Mouse (Mus musculus) embryonic facial prominence, embryonic 10.5 days (tissue): ENCODE data around the gene Trim11. TPM values are rescaled to one million over a fixed set of nuclear protein-coding genes. Genes with fewer than 3 reads are reported as not detected.
A peak's percentile ranks its signal among the peaks of the same experiment; 100 is the strongest.

ENCODE experiments used
- DNase-seq: peaks from one replicate; pipeline ENCODE4 v3.0.0-alpha.2; 2017; ENCODE audit warnings: low spot score
- H3K27ac ChIP-seq: fragments of 300-500 bp; sonication (generic); replicated peaks from 2 replicates; pipeline ENCODE4 v1.5.1; 2016; ENCODE audit warnings: mild to moderate bottlenecking
- H3K27me3 ChIP-seq: fragments of 300-500 bp; sonication (generic); replicated peaks from 2 replicates; pipeline ENCODE4 v1.6.1; 2016; ENCODE audit warnings: low read depth, mild to moderate bottlenecking; ENCODE audit not compliant: poor library complexity, severe bottlenecking
- H3K36me3 ChIP-seq: fragments of 300-500 bp; sonication (generic); replicated peaks from 2 replicates; pipeline ENCODE4 v1.6.1; 2016; ENCODE audit warnings: mild to moderate bottlenecking, moderate library complexity
- H3K4me1 ChIP-seq: fragments of 300-500 bp; sonication (generic); 2 replicates; pipeline ENCODE4 v1.6.1; 2016
- H3K4me3 ChIP-seq: fragments of 300-500 bp; sonication (generic); 2 replicates; pipeline ENCODE4 v1.5.1; 2016; ENCODE audit warnings: mild to moderate bottlenecking, moderate library complexity
- H3K9me3 ChIP-seq: fragments of 300-500 bp; sonication (generic); 2 replicates; pipeline ENCODE4 v1.6.1; 2016; ENCODE audit warnings: mild to moderate bottlenecking
- WGBS: fragments of 180-500 bp; shearing (Covaris S2); methylation state at CpG from one replicate; pipeline ENCODE4 v1.1.7; 2016; 5-methylcytosine and 5-hydroxymethylcytosine counted together
- polyA plus RNA-seq: library from polyadenylated mRNA; unstranded; fragments of >200 nt; fragmentation: Nextera tagmentation; extraction: Ambion mirVana; gene quantifications from 2 replicates; pipeline ENCODE4 v1.2.1, GENCODE M21; 2016

Trim11 gene
- 19.0 and 19.1 TPM in 2 replicates for polyA plus RNA-seq

DNA sequence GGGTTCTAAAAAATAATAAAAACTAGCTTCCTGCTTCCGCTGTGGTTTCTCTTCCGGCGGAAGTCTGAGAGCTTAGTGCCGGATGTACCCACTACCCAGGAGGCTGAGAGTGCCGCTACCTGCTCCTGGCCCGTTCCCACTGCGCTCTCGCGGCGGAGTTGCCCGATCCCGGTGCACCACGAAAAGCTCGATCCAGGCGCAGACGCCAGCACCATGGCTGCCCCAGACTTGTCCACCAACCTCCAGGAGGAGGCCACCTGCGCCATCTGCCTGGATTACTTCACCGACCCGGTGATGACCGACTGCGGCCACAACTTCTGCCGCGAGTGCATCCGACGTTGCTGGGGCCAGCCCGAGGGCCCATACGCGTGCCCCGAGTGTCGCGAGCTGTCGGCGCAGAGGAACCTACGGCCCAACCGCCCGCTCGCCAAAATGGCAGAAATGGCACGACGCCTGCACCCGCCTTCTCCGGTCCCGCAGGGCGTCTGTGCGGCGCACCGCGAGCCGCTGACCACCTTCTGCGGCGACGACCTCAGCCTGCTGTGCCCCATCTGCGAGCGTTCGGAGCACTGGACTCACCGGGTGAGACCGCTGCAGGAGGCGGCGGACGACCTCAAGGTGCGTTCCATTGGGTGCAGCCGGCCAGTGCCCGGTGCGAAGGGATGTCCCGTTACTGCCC is at the start of gene Trim11:
TSS of gene Trim11 (plus strand) at position 67 of the 679 bp plus-strand sequence.
- no peaks in the 10 kb centered on the region for H3K27me3 ChIP-seq
- no peaks in the 10 kb centered on the region for H3K9me3 ChIP-seq
- H3K27ac ChIP-seq, result peak within 1 kb of the TSS; percentile 86
- under 1% methylated on average over 64 of the region's 64 CpGs for WGBS
- H3K4me3 ChIP-seq, result peak within 1 kb of the TSS; percentile 93
- peak; percentile 83 for DNase-seq
- H3K4me1 ChIP-seq, result peaks cover 48% of the 10 kb centered on the region
- peaks cover 42% of the 10 kb centered on the region for H3K36me3 ChIP-seq

DNA sequence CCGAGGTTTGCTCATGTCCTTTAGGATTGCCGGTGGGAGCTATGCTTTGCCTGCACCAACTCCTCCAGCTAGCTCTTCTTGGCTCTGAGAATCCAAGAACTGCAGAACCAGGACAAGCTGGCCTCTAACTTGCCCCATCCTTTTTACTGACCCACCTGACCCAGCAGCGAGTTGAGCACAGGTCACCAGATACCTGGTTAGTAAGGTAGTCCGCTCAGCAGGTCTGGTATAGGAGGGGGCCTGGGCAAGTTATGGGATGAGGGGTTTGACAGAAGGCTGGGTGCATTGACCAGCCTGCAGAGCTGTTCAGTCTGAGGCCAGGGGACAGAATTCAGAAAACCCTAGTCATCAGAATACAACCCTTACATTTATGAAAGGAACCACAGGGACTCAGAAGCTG is 48.8 kb upstream of the Trim11 start:
- DNase-seq, result no peak
- Histone ChIP-seq H3K36me3 (peaks cover 32% of the 10 kb centered on the region), H3K27ac (no peak overlapping the region), H3K27me3 (no peaks in the 10 kb centered on the region), H3K9me3 (no peaks in the 10 kb centered on the region), H3K4me1 (peaks cover 11% of the 10 kb centered on the region), H3K4me3 (no peak overlapping the region)
- 75% methylated on average over 4 of the region's 4 CpGs for WGBS

DNA sequence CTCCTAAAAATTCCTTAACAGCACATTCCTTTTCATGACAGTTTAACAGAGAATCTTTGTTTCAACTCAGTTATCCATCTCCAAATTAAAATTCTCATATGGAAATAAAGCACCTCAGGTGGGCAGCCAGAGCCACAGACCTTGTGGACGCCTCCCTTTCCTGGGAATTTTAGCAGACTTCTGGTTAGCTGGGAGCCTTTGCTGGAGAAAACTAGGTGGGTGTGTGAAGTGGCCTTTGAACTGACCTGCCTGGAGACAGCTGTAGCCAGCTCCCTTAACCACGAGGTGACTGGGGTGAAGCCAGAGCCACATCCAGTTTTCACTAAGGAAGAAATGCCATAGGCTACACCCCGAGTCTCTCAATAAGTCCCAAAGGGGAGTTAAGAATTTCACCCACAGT is 48.3 kb upstream of the Trim11 start:
- Histone ChIP-seq H3K27ac (no peak overlapping the region), H3K27me3 (no peaks in the 10 kb centered on the region), H3K4me3 (no peak overlapping the region), H3K4me1 (peaks cover 11% of the 10 kb centered on the region), H3K9me3 (no peaks in the 10 kb centered on the region), H3K36me3 (peaks cover 38% of the 10 kb centered on the region)
- DNase-seq, result no peak
- 60% methylated on average over 3 of the region's 3 CpGs for WGBS

DNA sequence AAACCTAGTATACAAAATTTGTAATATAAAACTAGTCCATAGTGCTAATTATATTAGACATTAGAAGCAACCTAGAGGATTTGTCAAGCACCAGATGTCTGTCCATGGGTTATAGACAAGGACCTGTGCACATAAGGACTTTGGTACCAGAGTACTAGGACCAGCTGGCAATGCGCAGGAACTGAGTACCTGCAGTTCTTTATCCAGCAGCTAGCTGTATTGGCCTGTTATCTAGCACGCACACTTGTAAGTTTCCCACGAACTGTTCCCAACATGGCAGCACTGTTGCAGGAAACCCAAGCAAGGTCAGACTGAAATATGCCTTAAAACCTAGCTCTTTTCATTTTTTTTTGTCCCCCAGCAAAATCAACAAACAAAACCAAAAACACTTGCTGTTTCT is 47.6 kb upstream of the Trim11 start:
- Histone ChIP-seq H3K9me3 (no peaks in the 10 kb centered on the region), H3K27me3 (no peaks in the 10 kb centered on the region), H3K27ac (no peak overlapping the region), H3K4me1 (peaks cover 11% of the 10 kb centered on the region), H3K4me3 (no peak overlapping the region), H3K36me3 (peaks cover 44% of the 10 kb centered on the region)
- WGBS, result 95% methylated on average over 3 of the region's 3 CpGs
- DNase-seq, result no peak

DNA sequence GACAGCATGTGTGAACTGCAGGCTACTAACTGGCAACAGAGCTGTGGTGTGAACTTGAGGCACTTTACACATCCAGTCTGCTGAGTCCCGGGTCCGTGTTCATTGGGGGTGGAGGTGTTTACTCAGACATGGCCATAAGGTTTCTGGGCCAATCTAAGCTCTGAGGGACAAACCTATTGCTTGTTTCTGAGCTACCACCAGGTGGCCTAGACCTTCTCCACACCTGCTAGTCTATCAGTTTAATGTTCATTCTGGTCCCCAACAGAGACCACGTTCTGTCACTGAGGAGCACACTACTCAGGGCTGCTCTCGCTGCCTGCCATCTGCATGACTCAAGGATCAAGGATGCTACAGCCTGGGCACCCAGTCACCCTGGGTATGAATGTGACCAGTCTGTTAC is 46.3 kb upstream of the Trim11 start:
- H3K4me1 ChIP-seq, result peaks cover 11% of the 10 kb centered on the region
- no peak overlapping the region for H3K4me3 ChIP-seq
- no peaks in the 10 kb centered on the region for H3K27me3 ChIP-seq
- H3K27ac ChIP-seq, result no peak overlapping the region
- H3K36me3 ChIP-seq, result peaks cover 57% of the 10 kb centered on the region
- DNase-seq, result no peak
- WGBS, result 84% methylated on average over 4 of the region's 4 CpGs
- H3K9me3 ChIP-seq, result no peaks in the 10 kb centered on the region

DNA sequence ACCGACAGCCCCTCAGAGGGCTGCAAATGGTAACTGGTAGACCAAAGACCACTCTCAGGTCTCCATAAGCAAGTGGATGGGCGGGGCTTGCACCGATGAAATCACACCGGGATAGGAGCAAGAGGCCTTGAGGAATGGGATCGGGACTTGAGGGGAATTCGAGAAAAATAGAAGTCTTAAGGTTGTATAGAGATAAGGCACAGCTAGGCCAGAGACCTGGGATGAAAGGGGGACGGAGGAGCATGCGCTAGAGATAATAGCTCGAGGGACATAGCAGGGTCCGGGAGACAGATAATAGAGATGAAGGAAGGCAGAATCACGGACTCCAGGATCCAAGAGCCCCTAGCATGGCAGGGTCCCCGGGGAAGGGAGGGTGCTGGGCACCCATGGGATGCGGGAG is 40.0 kb upstream of the Trim11 start:
- DNase-seq, result peak; percentile 46
- peak overlapping the region; percentile 96 for H3K27ac ChIP-seq
- peaks cover 42% of the 10 kb centered on the region for H3K36me3 ChIP-seq
- WGBS, result 2% methylated on average over 13 of the region's 13 CpGs
- H3K4me1 ChIP-seq, result peaks cover 22% of the 10 kb centered on the region
- H3K4me3 ChIP-seq, result peak overlapping the region; percentile 97
- H3K27me3 ChIP-seq, result no peaks in the 10 kb centered on the region
- H3K9me3 ChIP-seq, result no peaks in the 10 kb centered on the region

DNA sequence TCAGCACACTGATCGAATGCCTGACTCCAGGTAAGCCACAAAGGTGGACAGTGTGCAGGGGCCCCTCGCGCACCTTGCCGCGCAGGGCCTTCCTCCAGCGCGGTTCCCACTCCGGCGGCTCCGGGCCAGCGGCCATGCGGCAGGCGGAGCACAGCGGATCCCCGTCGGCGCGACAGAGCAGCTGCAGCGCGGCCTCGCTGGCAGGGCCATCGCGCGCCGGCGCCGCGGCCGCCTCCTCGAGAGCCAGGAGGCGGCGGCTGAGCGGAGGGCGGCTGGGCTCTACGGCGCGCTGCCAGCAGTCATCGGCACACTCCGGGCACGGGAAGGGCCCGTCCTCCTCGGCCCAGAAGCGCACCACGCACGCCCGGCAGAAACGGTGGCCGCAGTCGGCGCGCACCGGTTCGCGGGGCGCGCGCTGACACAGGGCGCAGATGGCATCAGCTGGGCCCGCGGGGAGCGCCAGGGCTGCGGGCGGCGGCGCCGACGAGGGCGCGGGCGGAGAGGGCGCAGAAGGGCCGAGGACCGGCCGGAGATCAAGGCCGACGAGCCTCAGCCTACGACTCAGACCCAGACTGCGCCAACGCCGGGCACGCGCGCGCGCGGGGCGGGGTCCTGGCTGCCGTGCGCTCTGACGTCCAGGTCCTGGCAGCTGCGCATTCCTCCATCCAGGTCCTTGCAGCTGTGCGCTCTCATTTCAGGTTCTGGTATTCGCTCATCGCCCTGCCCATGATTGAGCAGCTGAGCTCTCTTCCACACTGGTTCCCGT is 39.4 kb upstream of the Trim11 start, which contains the start of gene Rnf187:
TSS of gene Rnf187 (minus strand) at position 595 of the 766 bp plus-strand sequence.
- H3K9me3 ChIP-seq, result no peaks in the 10 kb centered on the region
- H3K4me3 ChIP-seq, result peak within 1 kb of the TSS; percentile 97
- WGBS, result under 1% methylated on average over 95 of the region's 95 CpGs
- peak; percentile 94 for DNase-seq
- peaks cover 36% of the 10 kb centered on the region for H3K36me3 ChIP-seq
- 0 out of 2 replicates have a peak, but pooled peaks cover 3% of the 10 kb centered on the region for H3K27me3 ChIP-seq
- H3K27ac ChIP-seq, result peak within 1 kb of the TSS; percentile 96
- peaks cover 22% of the 10 kb centered on the region for H3K4me1 ChIP-seq

DNA sequence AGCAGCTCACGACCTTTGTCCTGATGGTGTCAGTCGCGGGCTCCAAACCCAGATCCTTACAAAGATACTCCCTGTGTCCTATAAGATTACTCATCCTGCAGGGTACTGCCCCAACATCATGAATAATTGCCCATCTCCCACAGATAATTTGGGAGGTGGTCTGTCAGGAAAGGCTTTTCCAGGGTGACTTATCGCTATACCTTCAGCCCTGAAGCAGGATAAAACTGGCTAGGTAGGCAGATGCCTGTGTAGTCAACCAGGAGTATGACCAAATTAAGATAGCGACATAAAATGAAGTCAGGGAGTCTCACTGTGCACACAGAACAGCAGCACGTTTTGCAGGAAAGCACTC is 38.8 kb upstream of the Trim11 start:
- Histone ChIP-seq H3K27ac (peak overlapping the region; percentile 96), H3K4me3 (peak overlapping the region; percentile 97), H3K27me3 (0 out of 2 replicates have a peak, but pooled peaks cover 8% of the 10 kb centered on the region), H3K9me3 (no peaks in the 10 kb centered on the region), H3K4me1 (peaks cover 22% of the 10 kb centered on the region), H3K36me3 (peaks cover 31% of the 10 kb centered on the region)
- no peak for DNase-seq
- WGBS, result 18% methylated on average over 6 of the region's 6 CpGs

DNA sequence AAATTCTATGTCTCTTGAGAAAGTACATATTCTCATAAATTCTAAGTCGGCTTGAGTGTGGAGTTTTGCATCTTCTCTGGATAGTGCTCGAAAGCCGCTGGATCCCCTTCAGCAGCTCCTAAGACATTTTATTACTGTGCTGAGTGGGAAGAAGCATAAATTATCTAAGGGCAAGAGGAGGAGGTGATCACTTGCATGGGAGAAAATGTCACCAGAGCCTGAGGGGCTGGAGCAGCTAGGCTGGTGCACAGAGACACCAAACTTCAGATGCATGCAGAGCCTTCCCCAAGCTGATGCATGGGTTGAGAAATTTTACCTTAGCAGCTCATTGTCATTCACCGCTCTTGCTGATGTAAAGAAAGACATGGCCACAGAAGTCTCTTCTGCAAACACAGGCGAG is 33.8 kb upstream of the Trim11 start:
- H3K9me3 ChIP-seq, result no peaks in the 10 kb centered on the region
- H3K4me3 ChIP-seq, result no peak overlapping the region
- 74% methylated on average over 5 of the region's 5 CpGs for WGBS
- no peaks in the 10 kb centered on the region for H3K36me3 ChIP-seq
- H3K27ac ChIP-seq, result no peak overlapping the region
- DNase-seq, result no peak
- peaks cover 54% of the 10 kb centered on the region for H3K27me3 ChIP-seq
- H3K4me1 ChIP-seq, result peaks cover 12% of the 10 kb centered on the region

DNA sequence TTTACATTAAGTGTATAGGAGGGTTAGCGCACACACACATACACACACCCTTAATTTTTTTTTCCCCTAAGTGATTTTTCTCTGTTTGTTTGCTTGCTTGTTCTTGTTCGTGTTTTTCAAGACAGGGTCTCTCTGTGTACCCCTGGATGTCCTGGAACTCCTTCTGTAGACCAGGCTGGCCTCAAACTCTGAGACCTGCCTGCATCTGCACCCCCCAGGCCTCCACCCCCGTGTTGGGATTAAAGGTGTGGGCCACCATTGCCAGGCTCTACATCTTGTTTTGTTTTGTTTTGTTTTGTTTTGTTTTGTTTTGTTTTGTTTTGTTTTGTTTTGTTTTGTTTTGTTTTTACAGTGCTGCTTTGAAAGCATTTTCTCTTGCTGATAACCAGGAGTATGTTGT is 30.6 kb upstream of the Trim11 start:
- Histone ChIP-seq H3K4me1 (peaks cover 14% of the 10 kb centered on the region), H3K27me3 (peaks cover 85% of the 10 kb centered on the region), H3K36me3 (no peaks in the 10 kb centered on the region), H3K9me3 (no peaks in the 10 kb centered on the region), H3K4me3 (no peak overlapping the region), H3K27ac (0 out of 2 replicates have a peak overlapping the region, but pooled peaks have one; percentile 85)
- 83% methylated on average over 3 of the region's 3 CpGs for WGBS
- DNase-seq, result no peak

DNA sequence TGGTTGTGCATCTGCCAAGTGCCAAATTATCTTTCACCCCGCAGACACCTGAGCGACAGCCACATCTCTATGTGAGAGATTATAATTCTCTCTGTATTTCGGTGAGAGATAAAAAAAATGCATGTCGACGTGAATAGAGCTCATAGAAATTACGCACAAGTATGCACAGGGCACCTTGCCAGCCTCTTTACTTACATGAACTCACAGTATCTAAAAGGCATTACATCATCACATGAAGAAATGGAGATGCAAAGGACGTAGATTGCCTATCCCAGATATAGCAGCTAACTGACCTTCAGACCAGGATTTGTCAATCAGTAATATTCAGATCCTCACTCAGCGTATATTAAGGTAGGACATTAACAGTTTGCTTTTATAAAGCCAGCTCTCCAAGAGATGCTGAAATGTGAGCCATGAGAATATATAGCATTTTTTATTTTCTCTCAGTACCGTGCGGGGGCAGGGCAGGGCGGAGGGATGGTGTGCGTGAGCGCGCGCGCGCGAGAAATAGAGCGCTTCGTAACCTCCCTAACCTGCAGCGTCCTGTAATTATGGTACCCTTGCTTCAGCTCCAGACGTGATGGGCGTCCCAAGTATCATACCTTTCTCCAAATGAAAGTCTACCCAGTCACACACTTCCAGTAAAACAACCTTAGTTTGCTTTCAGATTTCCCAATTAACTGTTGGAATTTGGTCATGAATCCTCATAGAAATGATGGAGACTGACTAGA is 29.9 kb upstream of the Trim11 start:
- no peaks in the 10 kb centered on the region for H3K36me3 ChIP-seq
- H3K4me3 ChIP-seq, result peak overlapping the region; percentile 64
- peak; percentile 54 for DNase-seq
- H3K27ac ChIP-seq, result peak overlapping the region; percentile 85
- 22% methylated on average over 23 of the region's 23 CpGs for WGBS
- peaks cover 18% of the 10 kb centered on the region for H3K4me1 ChIP-seq
- no peaks in the 10 kb centered on the region for H3K9me3 ChIP-seq
- peaks cover 86% of the 10 kb centered on the region for H3K27me3 ChIP-seq
